22 mouse cellular contexts compared by ENCODE assay signal in genomic region chr1:169977621-169978020, GRCm38 (mm10). TPM values are rescaled to one million over a fixed set of nuclear protein-coding genes. Genes with fewer than 3 reads are reported as not detected.
"Had no signal": no experiment of that assay in that cellular context is flagged by ENCODE, and none has a peak within 500 bp of the region (broad histone marks: within the 10 kb centered on the region; RNA-seq: fewer than 3 reads in every experiment).

No protein-coding gene starts in this region.

- H3K36me3 ChIP-seq: lung, embryonic 15.5 days; midbrain, embryonic 13.5 days; midbrain, embryonic 15.5 days; neural tube, embryonic 13.5 days; neural tube, embryonic 15.5 days had no signal

- H3K27ac ChIP-seq: lung, embryonic 15.5 days; macrophage; midbrain, embryonic 13.5 days; midbrain, embryonic 15.5 days; neural tube, embryonic 13.5 days; neural tube, embryonic 15.5 days had no signal

- DNase-seq: lung, adult 2 months; lung, postnatal 14 days; lung, postnatal 36 days; retina, postnatal 1 day; right cerebral cortex, adult 18-20 months; right cerebral cortex, postnatal 25 days; right cerebral cortex, postnatal 4 days; spleen, adult 18-20 months; thymus, adult 18-20 months; thymus, postnatal 14 days; thymus, postnatal 36 days had no signal

- H3K4me2 ChIP-seq: lung, embryonic 15.5 days; midbrain, embryonic 11.5 days; midbrain, embryonic 13.5 days; midbrain, embryonic 15.5 days; neural tube, embryonic 13.5 days; neural tube, embryonic 15.5 days had no signal

- H3K27me3 ChIP-seq: lung, embryonic 15.5 days; midbrain, embryonic 13.5 days; midbrain, embryonic 15.5 days; neural tube, embryonic 13.5 days; neural tube, embryonic 15.5 days had no signal

- ATAC-seq: lung, postnatal 0 days; midbrain, embryonic 13.5 days; midbrain, embryonic 15.5 days had no signal

- H3K9me3 ChIP-seq: lung, embryonic 15.5 days; megakaryocyte, embryonic 14.5 days; midbrain, embryonic 13.5 days; midbrain, embryonic 15.5 days; neural tube, embryonic 13.5 days; neural tube, embryonic 15.5 days had no signal

- H3K4me1 ChIP-seq: lung, embryonic 15.5 days; megakaryocyte, embryonic 14.5 days; midbrain, embryonic 13.5 days; midbrain, embryonic 15.5 days; neural tube, embryonic 13.5 days; neural tube, embryonic 15.5 days had no signal

- H3K4me3 ChIP-seq: lung, embryonic 15.5 days; megakaryocyte, embryonic 14.5 days; midbrain, embryonic 13.5 days; midbrain, embryonic 15.5 days; neural tube, embryonic 13.5 days; neural tube, embryonic 15.5 days had no signal

- H3K9ac ChIP-seq: lung, embryonic 15.5 days; midbrain, embryonic 13.5 days; midbrain, embryonic 15.5 days; neural tube, embryonic 13.5 days; neural tube, embryonic 15.5 days had no signal

RNA-seq across cellular contexts. Expression of gene Ccdc190, which starts 49.2 kb away (rescaled TPM):
- polyA plus RNA-seq: lung, embryonic 15.5 days; lung, postnatal 0 days; macrophage; small intestine, adult 2 months; stomach, embryonic 14.5 days had no signal
